Comparison of ENCODE assay signal across 20 mouse cellular contexts in genomic region chr10:19464504-19464903, GRCm38 (mm10).
A peak's percentile ranks its signal among the peaks of the same experiment; 100 is the strongest.
DNase-seq lines count a peak whose midpoint lies in the region; ATAC-seq and TF ChIP-seq lines count a peak whose summit lies in the region.
"Had no signal": no experiment of that assay in that cellular context is flagged by ENCODE, and none has a peak within 500 bp of the region (broad histone marks: within the 10 kb centered on the region; RNA-seq: fewer than 3 reads in every experiment).

No protein-coding gene starts in this region.

- H3K27ac ChIP-seq in liver, adult 2 months (replicated peaks; ENCODE audit: insufficient read depth, low read depth, low read length) = no peak overlapping the region
- H3K27ac ChIP-seq in liver, embryonic 11.5 days (ENCODE audit: low read depth, low read length) = no peak overlapping the region
- H3K27ac ChIP-seq: forebrain, embryonic 15.5 days; hindbrain, embryonic 15.5 days; limb, embryonic 12.5 days; midbrain, embryonic 15.5 days had no signal

- H3K4me3 ChIP-seq in liver, adult 2 months (ENCODE audit: insufficient read depth, low read depth, low read length) = no peak overlapping the region
- H3K4me3 ChIP-seq in liver, embryonic 11.5 days (ENCODE audit: low read depth, low read length) = no peak overlapping the region
- H3K4me3 ChIP-seq: erythroblast, embryonic 14.5 days; forebrain, embryonic 15.5 days; hindbrain, embryonic 15.5 days; limb, embryonic 12.5 days; midbrain, embryonic 15.5 days; myocyte had no signal

- no peak for TF ChIP-seq CTCF in liver, adult 2 months (IDR thresholded peaks at IDR 0.05; ENCODE audit: low read depth, low read length)

- no peaks in the 10 kb centered on the region for H3K9me3 ChIP-seq in liver, embryonic 11.5 days (ENCODE audit: control insufficient read depth, low read length)
- H3K9me3 ChIP-seq: forebrain, embryonic 15.5 days; G1E; hindbrain, embryonic 15.5 days; limb, embryonic 12.5 days; midbrain, embryonic 15.5 days had no signal

- WGBS in liver, adult 2 months = 19% methylated on average over 5 of the region's 5 CpGs
- 75% methylated on average over 5 of the region's 5 CpGs for WGBS in liver, embryonic 11.5 days

- no peak overlapping the region for H3K4me2 ChIP-seq in liver, embryonic 11.5 days
- H3K4me2 ChIP-seq: forebrain, embryonic 15.5 days; hindbrain, embryonic 15.5 days; limb, embryonic 12.5 days; midbrain, embryonic 15.5 days had no signal

- H3K27me3 ChIP-seq in liver, adult 2 months (ENCODE audit: control insufficient read depth, insufficient read depth, low read length) = no peaks in the 10 kb centered on the region
- H3K27me3 ChIP-seq in liver, embryonic 11.5 days (replicated peaks; ENCODE audit: control insufficient read depth, insufficient read depth, low read length) = no peaks in the 10 kb centered on the region
- H3K27me3 ChIP-seq: forebrain, embryonic 15.5 days; limb, embryonic 12.5 days; midbrain, embryonic 15.5 days had no signal

- H3K36me3 ChIP-seq in liver, adult 2 months (ENCODE audit: control insufficient read depth, insufficient read depth, low read length) = no peaks in the 10 kb centered on the region
- H3K36me3 ChIP-seq in liver, embryonic 11.5 days (ENCODE audit: control insufficient read depth, insufficient read depth, low read length) = no peaks in the 10 kb centered on the region
- H3K36me3 ChIP-seq: forebrain, embryonic 15.5 days; G1E; hindbrain, embryonic 15.5 days; limb, embryonic 12.5 days; midbrain, embryonic 15.5 days had no signal

- H3K9ac ChIP-seq in liver, adult 2 months (ENCODE audit: low read depth, low read length) = no peak overlapping the region
- H3K9ac ChIP-seq in liver, embryonic 11.5 days (ENCODE audit: low read depth, low read length) = no peak overlapping the region
- H3K9ac ChIP-seq: forebrain, embryonic 15.5 days; hindbrain, embryonic 15.5 days; limb, embryonic 12.5 days; midbrain, embryonic 15.5 days had no signal

- H3K4me1 ChIP-seq in liver, adult 2 months (ENCODE audit: control insufficient read depth, insufficient read depth, low read length) = peaks cover 12% of the 10 kb centered on the region
- no peaks in the 10 kb centered on the region for H3K4me1 ChIP-seq in liver, embryonic 11.5 days (replicated peaks; ENCODE audit: control insufficient read depth, insufficient read depth, low read length)
- H3K4me1 ChIP-seq: hindbrain, embryonic 15.5 days; limb, embryonic 12.5 days; midbrain, embryonic 15.5 days had no signal

- no peak for ATAC-seq in liver, embryonic 11.5 days (replicated peaks; ENCODE audit: low FRiP score)
- ATAC-seq: forebrain, embryonic 15.5 days; intestine, embryonic 16.5 days; midbrain, embryonic 15.5 days had no signal

- no peak for TF ChIP-seq POLR2A in liver, adult 2 months (IDR thresholded peaks at IDR 0.05; ENCODE audit: extremely low read depth, insufficient read depth, low read length)

- peak; percentile 64 for DNase-seq in embryo, embryonic 10.5 days (ENCODE audit: low spot score)
- DNase-seq in embryo, embryonic 9.5 days (ENCODE audit: extremely low spot score) = no peak
- DNase-seq in liver, adult 2 months (ENCODE audit: extremely low read depth, low read depth, low spot score) = peak; percentile 93
- DNase-seq in liver, embryonic 11.5 days (ENCODE audit: low spot score) = no peak
- peak; percentile 2 for DNase-seq in 3T3-L1 (ENCODE audit: low read depth, low spot score)
- DNase-seq in fibroblast of lung, adult 2 months (ENCODE audit: low read depth) = peak; percentile 80
- DNase-seq in layer of hippocampus, postnatal 10 days (ENCODE audit: low spot score in 2 of 2) = no peak
- DNase-seq in kidney, postnatal 36 days = no peak
- DNase-seq: adrenal gland, adult 2 months; cerebellum, adult 9-10 months; gastrocnemius, postnatal 25 days; thymus, postnatal 14 days had no signal

- H3K79me2 ChIP-seq in liver, adult 2 months (ENCODE audit: control insufficient read depth, insufficient read depth, low read length) = no peaks in the 10 kb centered on the region

Comparison
In these comparisons a context has a peak if more than half of its experiments do, and no peak if none do; other contexts are left out.
1. DNase-seq: peak in embryo, embryonic 10.5 days (single experiment), liver, adult 2 months (single experiment), 3T3-L1 (single experiment) and fibroblast of lung, adult 2 months (single experiment); none in embryo, embryonic 9.5 days (single experiment), liver, embryonic 11.5 days (single experiment), layer of hippocampus, postnatal 10 days (0 of 2) and kidney, postnatal 36 days (0 of 2).